Mouse (Mus musculus): ENCODE measurements around the gene Cplx2.

GRCm38 (mm10) chr13:54415059-54415458, 43.9 kb downstream of the Cplx2 start:
- TF ChIP-seq CTCF (IDR thresholded peaks at IDR 0.05; ENCODE audit: borderline replicate concordance, control insufficient read depth, extremely low read depth, insufficient read depth, low read length, poor library complexity) (no peak), POLR2A (IDR thresholded peaks at IDR 0.05; ENCODE audit: control insufficient read depth, extremely low read depth, insufficient read depth, low read length, poor library complexity) (no peak)
